Mouse (Mus musculus) embryonic facial prominence, embryonic 14.5 days (tissue): Measurements from ENCODE around the gene Rapgef4. TPM values are rescaled to one million over a fixed set of nuclear protein-coding genes. Genes with fewer than 3 reads are reported as not detected.

ENCODE experiments used
- ATAC-seq: fragments of 200-750 bp; cut with Nextera tagmentation; 2 replicates; pipeline ENCODE4 v1.8.0; 2017; ENCODE audit warnings: low read depth, moderate number of reproducible peaks, moderate TSS enrichment
- DNase-seq: peaks from one replicate; pipeline ENCODE4 v3.0.0-alpha.2; 2015; ENCODE audit warnings: low spot score
- H3K27ac ChIP-seq: fragments of 300-500 bp; sonication (generic); replicated peaks from 2 replicates; pipeline ENCODE4 v1.5.1; 2014; ENCODE audit warnings: low read depth, mild to moderate bottlenecking, low read length, moderate library complexity
- H3K27me3 ChIP-seq: fragments of 300-500 bp; sonication (generic); replicated peaks from 2 replicates; pipeline ENCODE4 v1.6.1; 2014; ENCODE audit warnings: low read length; ENCODE audit not compliant: control insufficient read depth, insufficient read depth
- H3K36me3 ChIP-seq: fragments of 300-500 bp; sonication (generic); 2 replicates; pipeline ENCODE4 v1.6.1; 2014; ENCODE audit warnings: low read length, mixed read lengths; ENCODE audit not compliant: control insufficient read depth, insufficient read depth
- H3K4me1 ChIP-seq: fragments of 300-500 bp; sonication (generic); 2 replicates; pipeline ENCODE4 v1.6.1; 2014; ENCODE audit warnings: antibody characterized with exemption, low read length; ENCODE audit not compliant: control insufficient read depth, insufficient read depth
- H3K4me2 ChIP-seq: fragments of 300-500 bp; sonication (generic); 2 replicates; pipeline ENCODE4 v1.6.1; 2014; ENCODE audit warnings: low read depth, mild to moderate bottlenecking, low read length, moderate library complexity, mixed read lengths
- H3K4me3 ChIP-seq: fragments of 300-500 bp; sonication (generic); 2 replicates; pipeline ENCODE4 v1.5.1; 2014; ENCODE audit warnings: low read depth, mild to moderate bottlenecking, low read length
- H3K9ac ChIP-seq: fragments of 300-500 bp; sonication (generic); 2 replicates; pipeline ENCODE4 v1.6.1; 2014; ENCODE audit warnings: low read depth, mild to moderate bottlenecking, low read length, moderate library complexity, mixed read lengths
- H3K9me3 ChIP-seq: fragments of 300-500 bp; sonication (generic); 2 replicates; pipeline ENCODE4 v1.6.1; 2016; ENCODE audit warnings: low read length; ENCODE audit not compliant: control insufficient read depth
- WGBS: fragments of 180-500 bp; shearing (Covaris S2); extraction: QIAGEN DNeasy Blood & Tissue Kit; methylation state at CpG from one replicate; pipeline ENCODE4 v1.1.7; 2014; 5-methylcytosine and 5-hydroxymethylcytosine counted together
- polyA plus RNA-seq: library from polyadenylated mRNA; unstranded; fragments of >200 nt; fragmentation: Nextera tagmentation; extraction: Ambion mirVana; gene quantifications from 2 replicates; pipeline ENCODE4 v1.2.1, GENCODE M21; 2014

Gene Rapgef4
- polyA plus RNA-seq, 1 experiment from 2014 or later = 2.6 TPM

GRCm38 (mm10) chr2:72199451-72199850 is 218.4 kb downstream of the Rapgef4 start:
- Histone ChIP-seq H3K4me1 (peaks cover 15% of the 10 kb centered on the region; the same call in 1 of the 2 replicates), H3K36me3 (no peaks in the 10 kb centered on the region), H3K4me3 (no peak overlapping the region), H3K9ac (no peak overlapping the region), H3K4me2 (no peak overlapping the region), H3K27me3 (no peaks in the 10 kb centered on the region), H3K27ac (no peak overlapping the region), H3K9me3 (no peaks in the 10 kb centered on the region)
- no peak for DNase-seq
- no peak for ATAC-seq
- 87% methylated on average over 2 of the region's 2 CpGs for WGBS

GRCm38 (mm10) chr2:72201506-72201905 is 220.5 kb downstream of the Rapgef4 start:
- no peak overlapping the region for H3K4me3 ChIP-seq
- DNase-seq (peak; percentile 4), ATAC-seq (no peak)
- no peaks in the 10 kb centered on the region for H3K36me3 ChIP-seq
- 21% methylated on average over 9 of the region's 9 CpGs for WGBS
- no peak overlapping the region for H3K9ac ChIP-seq
- no peak overlapping the region for H3K27ac ChIP-seq
- peaks cover 15% of the 10 kb centered on the region; the same call in 1 of the 2 replicates for H3K4me1 ChIP-seq
- H3K4me2 ChIP-seq = no peak overlapping the region
- H3K9me3 ChIP-seq = no peaks in the 10 kb centered on the region
- H3K27me3 ChIP-seq = no peaks in the 10 kb centered on the region

- Histone ChIP-seq H3K36me3 (no peaks in the 10 kb centered on the region), H3K4me1 (peaks cover 15% of the 10 kb centered on the region; the same call in 1 of the 2 replicates), H3K9ac (no peak overlapping the region), H3K4me2 (no peak overlapping the region), H3K27ac (no peak overlapping the region), H3K4me3 (no peak overlapping the region), H3K9me3 (no peaks in the 10 kb centered on the region), H3K27me3 (no peaks in the 10 kb centered on the region)
- DNase-seq = no peak
- no peak for ATAC-seq
- whole genome bisulfite sequencing = 77% methylated on average over 6 of the region's 6 CpGs
These were observed 221.2 kb downstream of the Rapgef4 start for GRCm38 (mm10) chr2:72202252-72202651.

GRCm38 (mm10) chr2:72203609-72204008 is 222.6 kb downstream of the Rapgef4 start:
- H3K36me3 ChIP-seq = no peaks in the 10 kb centered on the region
- H3K4me2 ChIP-seq = peak overlapping the region; percentile 41
- DNase-seq = peak; percentile 91
- H3K27me3 ChIP-seq = no peaks in the 10 kb centered on the region
- no peaks in the 10 kb centered on the region for H3K9me3 ChIP-seq
- H3K9ac ChIP-seq = no peak overlapping the region
- H3K4me3 ChIP-seq = peak overlapping the region; percentile 18
- no peak overlapping the region for H3K27ac ChIP-seq
- 8% methylated on average over 5 of the region's 5 CpGs for WGBS
- H3K4me1 ChIP-seq = peaks cover 15% of the 10 kb centered on the region; the same call in 1 of the 2 replicates
- ATAC-seq = peak; percentile 83

GRCm38 (mm10) chr2:72205869-72206268 is 224.8 kb downstream of the Rapgef4 start:
- DNase-seq (peak; percentile 44), ATAC-seq (peak; percentile 26; the same call in 1 of the 2 replicates)
- Histone ChIP-seq H3K9ac (no peak overlapping the region), H3K36me3 (no peaks in the 10 kb centered on the region), H3K4me2 (no peak overlapping the region), H3K4me3 (no peak overlapping the region), H3K27ac (no peak overlapping the region), H3K9me3 (no peaks in the 10 kb centered on the region), H3K27me3 (no peaks in the 10 kb centered on the region), H3K4me1 (peaks cover 8% of the 10 kb centered on the region; the same call in 1 of the 2 replicates)
- 68% methylated on average over 5 of the region's 5 CpGs for WGBS

- Histone ChIP-seq H3K4me3 (no peak overlapping the region), H3K27me3 (no peaks in the 10 kb centered on the region), H3K36me3 (no peaks in the 10 kb centered on the region), H3K4me1 (0 out of 2 replicates have a peak, but pooled peaks cover under 1% of the 10 kb centered on the region), H3K9ac (no peak overlapping the region), H3K4me2 (no peak overlapping the region), H3K9me3 (no peaks in the 10 kb centered on the region), H3K27ac (no peak overlapping the region)
- 79% methylated on average over 4 of the region's 4 CpGs for WGBS
- ATAC-seq (no peak), DNase-seq (no peak)
These were observed 225.6 kb downstream of the Rapgef4 start for GRCm38 (mm10) chr2:72206530-72207248.

GRCm38 (mm10) chr2:72217336-72217735 is 236.3 kb downstream of the Rapgef4 start:
- 75% methylated on average over 3 of the region's 3 CpGs for WGBS
- H3K27me3 ChIP-seq = no peaks in the 10 kb centered on the region
- no peak overlapping the region for H3K4me2 ChIP-seq
- ATAC-seq (no peak), DNase-seq (no peak)
- no peaks in the 10 kb centered on the region for H3K36me3 ChIP-seq
- H3K4me1 ChIP-seq = peaks cover 6% of the 10 kb centered on the region; the same call in 1 of the 2 replicates
- no peak overlapping the region for H3K4me3 ChIP-seq
- H3K9ac ChIP-seq = no peak overlapping the region
- H3K27ac ChIP-seq = no peak overlapping the region
- no peaks in the 10 kb centered on the region for H3K9me3 ChIP-seq

GRCm38 (mm10) chr2:72219921-72220320 is 238.9 kb downstream of the Rapgef4 start:
- H3K27ac ChIP-seq = no peak overlapping the region
- no peak overlapping the region for H3K9ac ChIP-seq
- H3K4me1 ChIP-seq = peaks cover 6% of the 10 kb centered on the region; the same call in 1 of the 2 replicates
- no peaks in the 10 kb centered on the region for H3K9me3 ChIP-seq
- DNase-seq (no peak), ATAC-seq (no peak)
- WGBS = 22% methylated on average over 3 of the region's 3 CpGs
- H3K4me3 ChIP-seq = no peak overlapping the region
- H3K36me3 ChIP-seq = no peaks in the 10 kb centered on the region
- H3K4me2 ChIP-seq = no peak overlapping the region
- no peaks in the 10 kb centered on the region for H3K27me3 ChIP-seq

GRCm38 (mm10) chr2:72221283-72221682 is 240.2 kb downstream of the Rapgef4 start:
- no peaks in the 10 kb centered on the region for H3K9me3 ChIP-seq
- DNase-seq = no peak
- WGBS = 65% methylated on average over 11 of the region's 11 CpGs
- H3K36me3 ChIP-seq = no peaks in the 10 kb centered on the region
- H3K4me3 ChIP-seq = no peak overlapping the region
- H3K27me3 ChIP-seq = no peaks in the 10 kb centered on the region
- H3K27ac ChIP-seq = no peak overlapping the region
- no peak overlapping the region for H3K9ac ChIP-seq
- no peak overlapping the region for H3K4me2 ChIP-seq
- H3K4me1 ChIP-seq = peaks cover 6% of the 10 kb centered on the region; the same call in 1 of the 2 replicates
- ATAC-seq = no peak
